Mouse (Mus musculus) CH12.LX (cell line): ENCODE results near the gene Col24a1.

Experiments used
- CTCF ChIP-seq, 2 experiments: IDR thresholded peaks in 1 of 2; conservative IDR thresholded peaks in 1 of 2; 2 replicates each; pipeline ENCODE4 v1.5.1; 2011 to 2012; ENCODE audit warnings: low read depth in 2 of 2, low read length in 2 of 2, improper control_type of control experiment in 1 of 2, inconsistent platforms in 1 of 2, mild to moderate bottlenecking in 1 of 2, moderate library complexity in 1 of 2
- UBTF ChIP-seq: IDR thresholded peaks from 2 replicates; pipeline ENCODE4 v1.6.1; 2012; ENCODE audit warnings: low read depth, mild to moderate bottlenecking, inconsistent platforms, low read length, improper control_type of control experiment, moderate library complexity
- USF1 ChIP-seq: IDR thresholded peaks from 2 replicates; pipeline ENCODE4 v1.6.1; 2014; ENCODE audit warnings: low read depth, mild to moderate bottlenecking, inconsistent platforms, low read length, improper control_type of control experiment

GRCm38 (mm10) chr3:145386434-145386833 lies 94.2 kb downstream of the Col24a1 start:
- TF ChIP-seq USF1 (no peak), CTCF (conservative IDR thresholded peaks at IDR 0.05 in 1 of 2, IDR thresholded peaks at IDR 0.05 in 1 of 2; ENCODE audit: low read depth in 2 of 2, low read length in 2 of 2) (no peak), UBTF (no peak)
